Mouse (Mus musculus): Measurements from ENCODE around the gene Hnrnpa3. TPM values are rescaled to one million over a fixed set of nuclear protein-coding genes. Genes with fewer than 3 reads are reported as not detected.
A peak's percentile ranks its signal among the peaks of the same experiment; 100 is the strongest.
"Not testable (repeated sequence)": the region's sequence is repeated elsewhere in the genome, so short reads cannot be mapped to it uniquely, and the experiment has no call there.

Hnrnpa3 gene
- polyA plus RNA-seq (2014; fragmentation: Nextera tagmentation; extraction: Ambion mirVana): 135 and 140 TPM in 2 replicates

DNA sequence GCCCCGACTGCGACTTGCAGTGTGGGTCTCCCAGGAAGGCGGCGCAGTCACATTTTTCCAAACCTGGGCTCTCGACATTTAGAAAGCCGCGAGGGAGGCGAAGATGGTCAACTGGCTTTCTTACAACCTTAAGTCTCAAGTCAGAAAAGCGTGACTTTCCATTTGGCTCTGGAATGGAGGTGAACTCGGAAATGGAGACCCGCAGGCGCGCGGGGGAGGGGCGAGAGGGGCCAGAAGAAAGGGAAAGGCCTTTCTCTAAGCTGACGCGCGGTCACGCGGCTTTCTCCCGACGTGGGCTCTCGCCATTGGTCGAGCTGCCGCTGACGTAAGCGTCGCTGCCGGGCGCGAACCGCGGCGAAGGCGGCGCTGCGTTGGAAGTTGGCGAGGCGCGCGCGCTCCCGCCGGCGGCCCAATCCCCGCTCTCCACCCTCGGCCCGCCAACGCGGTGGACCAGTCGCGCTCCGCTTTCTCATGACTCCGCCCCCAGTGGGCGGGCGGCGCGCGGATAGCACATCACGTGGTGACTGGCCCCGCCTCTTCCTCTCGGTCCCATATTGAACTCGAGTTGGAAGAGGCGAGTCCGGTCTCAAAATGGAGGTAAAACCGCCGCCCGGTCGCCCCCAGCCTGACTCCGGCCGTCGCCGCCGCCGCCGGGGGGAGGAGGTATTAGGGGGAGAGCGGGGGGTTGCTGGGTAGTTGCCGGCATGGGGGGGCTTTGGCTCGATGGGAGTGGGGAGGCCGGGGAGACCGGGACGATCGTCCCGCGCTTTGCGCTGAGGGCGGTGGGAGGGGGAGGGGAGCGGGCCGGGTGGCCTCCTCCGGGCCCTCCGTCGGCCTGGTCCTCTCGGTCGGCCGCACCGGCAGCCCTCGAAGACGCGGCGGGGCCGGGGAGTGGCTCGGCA is at the start of gene Hnrnpa3:
Hnrnpa3 (plus strand) TSS at position 535 of the 902 bp plus-strand sequence.
- Histone ChIP-seq H3K4me3 (replicated peaks; ENCODE audit: low read length) (peak within 1 kb of the TSS; percentile 75), H3K27me3 (ENCODE audit: control insufficient read depth, insufficient read depth, low read length) (no peaks in the 10 kb centered on the region), H3K4me2 (replicated peaks) (peak within 1 kb of the TSS; percentile 75), H3K27ac (peak within 1 kb of the TSS; percentile 100), H3K36me3 (replicated peaks; ENCODE audit: control insufficient read depth, insufficient read depth) (peaks cover 21% of the 10 kb centered on the region), H3K9me3 (ENCODE audit: control insufficient read depth, low read length) (no peaks in the 10 kb centered on the region), H3K4me1 (replicated peaks; ENCODE audit: control insufficient read depth, insufficient read depth, low read length) (peaks cover 19% of the 10 kb centered on the region), H3K9ac (peak within 1 kb of the TSS; percentile 99)
- peak; percentile 100 for DNase-seq (ENCODE audit: low spot score)
- WGBS: under 1% methylated on average over 75 of the region's 102 CpGs
- ATAC-seq (ENCODE audit: low FRiP score): peak; percentile 97

- Histone ChIP-seq H3K9ac (no peak overlapping the region), H3K36me3 (replicated peaks; ENCODE audit: control insufficient read depth, insufficient read depth) (no peaks in the 10 kb centered on the region), H3K4me1 (replicated peaks; ENCODE audit: control insufficient read depth, insufficient read depth, low read length) (no peaks in the 10 kb centered on the region; the same call in 1 of the 2 replicates), H3K27me3 (ENCODE audit: control insufficient read depth, insufficient read depth, low read length) (peaks cover 15% of the 10 kb centered on the region), H3K9me3 (ENCODE audit: control insufficient read depth, low read length) (no peaks in the 10 kb centered on the region), H3K4me2 (replicated peaks) (peak overlapping the region; percentile 46), H3K27ac (no peak overlapping the region), H3K4me3 (replicated peaks; ENCODE audit: low read length) (peak overlapping the region; percentile 13)
- ATAC-seq (ENCODE audit: low FRiP score) (no peak), DNase-seq (ENCODE audit: low spot score) (no peak)
- WGBS: 68% methylated on average over 15 of the region's 15 CpGs
These were observed 49.1 kb upstream of the Hnrnpa3 start for GRCm38 (mm10) chr2:75609971-75610370.

DNA sequence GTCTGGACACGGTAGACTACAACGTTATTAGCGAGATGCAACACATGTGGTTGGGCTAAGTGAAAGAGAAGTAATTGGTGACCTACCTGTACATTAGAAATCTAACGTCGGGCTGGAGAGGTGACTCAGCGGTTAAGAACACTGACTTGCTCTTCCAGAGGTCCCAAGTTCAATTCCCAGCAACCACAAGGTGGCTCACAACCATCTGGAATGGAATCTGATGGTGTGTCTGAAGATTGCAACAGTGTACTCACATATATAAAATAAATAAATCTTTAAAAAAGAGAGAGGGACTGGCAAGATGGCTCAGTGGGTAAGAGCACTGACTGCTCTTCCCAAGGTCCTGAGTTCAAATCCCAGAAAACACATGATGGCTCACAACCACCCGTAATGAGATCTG is 48.5 kb upstream of the Hnrnpa3 start:
- not testable (repeated sequence) for H3K4me2 ChIP-seq (replicated peaks); H3K9me3 ChIP-seq (ENCODE audit: control insufficient read depth, low read length); H3K9ac ChIP-seq; H3K36me3 ChIP-seq (replicated peaks; ENCODE audit: control insufficient read depth, insufficient read depth); DNase-seq (ENCODE audit: low spot score); H3K27ac ChIP-seq; H3K4me1 ChIP-seq (replicated peaks; ENCODE audit: control insufficient read depth, insufficient read depth, low read length); H3K4me3 ChIP-seq (replicated peaks; ENCODE audit: low read length); ATAC-seq (ENCODE audit: low FRiP score)
- 87% methylated on average over 7 of the region's 7 CpGs for WGBS
- peaks cover 15% of the 10 kb centered on the region for H3K27me3 ChIP-seq (ENCODE audit: control insufficient read depth, insufficient read depth, low read length)

GRCm38 (mm10) chr2:75611041-75611805 is 47.8 kb upstream of the Hnrnpa3 start:
- H3K9me3 ChIP-seq (ENCODE audit: control insufficient read depth, low read length): no peaks in the 10 kb centered on the region
- H3K4me3 ChIP-seq (replicated peaks; ENCODE audit: low read length): no peak overlapping the region
- ATAC-seq (ENCODE audit: low FRiP score) (no peak), DNase-seq (ENCODE audit: low spot score) (no peak)
- H3K27me3 ChIP-seq (ENCODE audit: control insufficient read depth, insufficient read depth, low read length): peaks cover 15% of the 10 kb centered on the region
- H3K4me1 ChIP-seq (replicated peaks; ENCODE audit: control insufficient read depth, insufficient read depth, low read length): no peaks in the 10 kb centered on the region; the same call in 1 of the 2 replicates
- 87% methylated on average over 15 of the region's 15 CpGs for WGBS
- no peaks in the 10 kb centered on the region for H3K36me3 ChIP-seq (replicated peaks; ENCODE audit: control insufficient read depth, insufficient read depth)
- no peak overlapping the region for H3K9ac ChIP-seq
- H3K27ac ChIP-seq: no peak overlapping the region
- H3K4me2 ChIP-seq (replicated peaks): no peak overlapping the region

DNA sequence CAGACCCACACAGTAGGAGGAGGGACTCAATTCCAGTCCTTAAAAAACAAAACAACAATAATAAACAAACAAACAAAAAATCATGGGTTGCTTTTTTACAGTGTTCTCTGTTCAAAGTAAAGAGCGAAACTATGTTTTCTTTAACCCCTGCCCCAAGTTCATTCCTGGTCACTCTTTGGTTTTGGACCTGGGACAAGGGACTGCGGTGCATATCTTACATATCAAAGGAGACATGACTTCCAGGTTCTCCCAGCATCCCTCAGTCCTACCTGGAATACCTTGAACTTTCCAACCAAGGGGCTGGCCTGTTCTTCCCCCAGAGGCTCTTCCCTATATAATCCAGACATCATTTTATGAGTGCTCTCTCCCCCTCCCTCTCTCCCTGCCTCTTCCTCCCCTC is 47.1 kb upstream of the Hnrnpa3 start:
- WGBS: 84% methylated on average over 2 of the region's 2 CpGs
- no peaks in the 10 kb centered on the region for H3K9me3 ChIP-seq (ENCODE audit: control insufficient read depth, low read length)
- DNase-seq (ENCODE audit: low spot score) (no peak), ATAC-seq (ENCODE audit: low FRiP score) (no peak)
- no peak overlapping the region for H3K4me2 ChIP-seq (replicated peaks)
- H3K36me3 ChIP-seq (replicated peaks; ENCODE audit: control insufficient read depth, insufficient read depth): no peaks in the 10 kb centered on the region
- H3K27me3 ChIP-seq (ENCODE audit: control insufficient read depth, insufficient read depth, low read length): peaks cover 15% of the 10 kb centered on the region
- no peaks in the 10 kb centered on the region; the same call in 1 of the 2 replicates for H3K4me1 ChIP-seq (replicated peaks; ENCODE audit: control insufficient read depth, insufficient read depth, low read length)
- no peak overlapping the region for H3K4me3 ChIP-seq (replicated peaks; ENCODE audit: low read length)
- no peak overlapping the region for H3K9ac ChIP-seq
- no peak overlapping the region for H3K27ac ChIP-seq

DNA sequence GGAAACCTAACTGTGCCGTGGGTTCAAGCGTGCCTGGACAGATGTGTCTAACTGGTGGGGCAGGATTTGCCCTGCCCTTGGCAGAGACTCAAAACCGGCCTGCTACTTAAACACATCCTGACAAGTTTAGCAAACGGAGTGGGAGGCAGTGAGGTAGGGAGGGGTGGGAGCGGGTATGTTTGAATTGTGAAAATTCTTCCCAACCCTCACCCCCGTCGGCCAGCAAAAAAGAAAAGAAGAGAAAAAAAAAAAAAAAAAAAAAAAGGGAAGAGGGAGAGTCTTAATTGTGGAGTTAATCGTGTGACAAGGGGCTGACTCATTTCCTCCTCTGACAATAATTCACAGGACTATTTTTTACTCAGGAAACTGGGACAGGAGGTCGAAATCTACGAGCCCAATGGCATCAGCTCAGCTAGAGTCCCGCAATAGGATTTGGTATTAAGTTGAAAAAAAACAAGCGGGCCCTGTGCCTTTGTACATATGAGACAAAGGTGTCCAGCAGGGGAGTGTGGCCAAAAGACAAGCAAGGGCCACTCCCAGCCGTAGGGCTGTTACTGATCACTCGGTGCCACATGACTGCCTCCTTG is 46.0 kb upstream of the Hnrnpa3 start:
- whole genome bisulfite sequencing: 21% methylated on average over 14 of the region's 14 CpGs
- H3K9me3 ChIP-seq (ENCODE audit: control insufficient read depth, low read length): no peaks in the 10 kb centered on the region
- H3K27ac ChIP-seq: no peak overlapping the region
- H3K36me3 ChIP-seq (replicated peaks; ENCODE audit: control insufficient read depth, insufficient read depth): no peaks in the 10 kb centered on the region
- ATAC-seq (ENCODE audit: low FRiP score) (no peak), DNase-seq (ENCODE audit: low spot score) (no peak)
- no peak overlapping the region for H3K4me3 ChIP-seq (replicated peaks; ENCODE audit: low read length)
- H3K4me1 ChIP-seq (replicated peaks; ENCODE audit: control insufficient read depth, insufficient read depth, low read length): no peaks in the 10 kb centered on the region; the same call in 1 of the 2 replicates
- H3K9ac ChIP-seq: no peak overlapping the region
- no peak overlapping the region; the same call in 1 of the 2 replicates for H3K4me2 ChIP-seq (replicated peaks)
- H3K27me3 ChIP-seq (ENCODE audit: control insufficient read depth, insufficient read depth, low read length): peaks cover 13% of the 10 kb centered on the region

GRCm38 (mm10) chr2:75614577-75614976 is 44.5 kb upstream of the Hnrnpa3 start:
- ATAC-seq (ENCODE audit: low FRiP score): no peak

DNA sequence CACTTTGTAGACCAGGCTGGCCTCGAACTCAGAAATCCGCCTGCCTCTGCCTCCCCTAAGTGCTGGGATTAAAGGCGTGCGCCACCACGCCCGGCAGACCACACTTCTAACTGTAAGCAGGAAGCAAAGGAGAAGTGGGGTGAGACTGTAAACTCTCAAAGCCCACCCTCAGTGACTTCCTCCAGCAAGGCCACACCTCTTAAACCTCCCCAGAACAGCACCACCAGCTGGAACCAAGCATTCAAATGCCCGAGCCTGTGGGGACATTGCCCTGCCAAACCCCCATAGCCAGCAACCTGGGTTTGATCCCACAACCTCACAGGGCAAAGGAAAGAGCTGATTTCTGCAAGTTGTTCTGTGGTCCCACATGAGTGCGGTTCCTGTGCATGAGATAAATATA is 42.1 kb upstream of the Hnrnpa3 start:
- no peak overlapping the region for H3K4me3 ChIP-seq (replicated peaks; ENCODE audit: low read length)

More at GRCm38 (mm10) chr2:75614577-75614976, 44.5 kb upstream of the Hnrnpa3 start:
- WGBS: 97% methylated on average over 6 of the region's 6 CpGs
- Histone ChIP-seq H3K27me3 (ENCODE audit: control insufficient read depth, insufficient read depth, low read length) (peaks cover 7% of the 10 kb centered on the region), H3K4me1 (replicated peaks; ENCODE audit: control insufficient read depth, insufficient read depth, low read length) (no peaks in the 10 kb centered on the region; the same call in 1 of the 2 replicates), H3K27ac (no peak overlapping the region), H3K9ac (no peak overlapping the region), H3K4me3 (replicated peaks; ENCODE audit: low read length) (no peak overlapping the region), H3K36me3 (replicated peaks; ENCODE audit: control insufficient read depth, insufficient read depth) (no peaks in the 10 kb centered on the region), H3K4me2 (replicated peaks) (no peak overlapping the region), H3K9me3 (ENCODE audit: control insufficient read depth, low read length) (no peaks in the 10 kb centered on the region)
- DNase-seq (ENCODE audit: low spot score): no peak

DNA sequence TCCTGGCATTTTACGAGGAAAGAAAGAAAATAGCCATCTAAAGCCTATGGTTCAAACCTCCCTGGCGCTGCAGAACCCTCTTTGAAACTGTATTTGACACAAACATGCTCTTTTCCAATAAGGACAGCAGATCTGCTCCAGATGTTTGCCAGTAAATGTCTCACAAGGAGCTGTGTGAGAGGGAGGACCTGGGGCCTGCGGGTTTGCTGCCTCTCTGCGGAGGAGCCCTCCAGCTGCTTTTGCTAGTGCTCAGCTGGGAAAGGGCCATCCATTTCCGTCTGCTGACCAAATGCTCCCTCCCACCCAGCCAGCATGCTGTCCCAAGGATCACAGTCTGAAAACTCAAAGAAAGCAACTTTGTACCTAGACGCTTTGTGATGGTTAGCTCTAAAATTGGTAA is 40.3 kb upstream of the Hnrnpa3 start:
- Histone ChIP-seq H3K36me3 (replicated peaks; ENCODE audit: control insufficient read depth, insufficient read depth) (no peaks in the 10 kb centered on the region), H3K27ac (no peak overlapping the region), H3K4me3 (replicated peaks; ENCODE audit: low read length) (no peak overlapping the region), H3K9me3 (ENCODE audit: control insufficient read depth, low read length) (no peaks in the 10 kb centered on the region), H3K4me1 (replicated peaks; ENCODE audit: control insufficient read depth, insufficient read depth, low read length) (no peaks in the 10 kb centered on the region), H3K4me2 (replicated peaks) (no peak overlapping the region), H3K9ac (no peak overlapping the region), H3K27me3 (ENCODE audit: control insufficient read depth, insufficient read depth, low read length) (no peaks in the 10 kb centered on the region)
- 60% methylated on average over 6 of the region's 6 CpGs for WGBS
- ATAC-seq (ENCODE audit: low FRiP score) (no peak), DNase-seq (ENCODE audit: low spot score) (no peak)

More for the DNA sequence above, 42.1 kb upstream of the Hnrnpa3 start:
- no peaks in the 10 kb centered on the region for H3K36me3 ChIP-seq (replicated peaks; ENCODE audit: control insufficient read depth, insufficient read depth)
- no peaks in the 10 kb centered on the region for H3K9me3 ChIP-seq (ENCODE audit: control insufficient read depth, low read length)
- H3K4me2 ChIP-seq (replicated peaks): no peak overlapping the region
- no peak for ATAC-seq (ENCODE audit: low FRiP score)
- H3K4me1 ChIP-seq (replicated peaks; ENCODE audit: control insufficient read depth, insufficient read depth, low read length): no peaks in the 10 kb centered on the region
- no peak overlapping the region for H3K27ac ChIP-seq
- no peaks in the 10 kb centered on the region for H3K27me3 ChIP-seq (ENCODE audit: control insufficient read depth, insufficient read depth, low read length)
- no peak overlapping the region for H3K9ac ChIP-seq
- DNase-seq (ENCODE audit: low spot score): no peak
- 92% methylated on average over 8 of the region's 8 CpGs for WGBS
